Mouse (Mus musculus) megakaryocyte, adult 5-6 weeks (primary cell): Measurements from ENCODE around the gene Rnf141. TPM values are rescaled to one million over a fixed set of nuclear protein-coding genes. Genes with fewer than 3 reads are reported as not detected.

Experiments used
- ATAC-seq: 2 replicates; pipeline ENCODE4 v1.8.0; 2016; ENCODE audit warnings: mild to moderate bottlenecking, inconsistent platforms; ENCODE audit not compliant: poor library complexity, severe bottlenecking
- total RNA-seq, 2 experiments: library from RNA; stranded (forward) in 1 of 2; stranded (reverse) in 1 of 2; fragments of 153-499, 151-499 nt in 1 of 2; fragments of 221-1000, 200-1000 nt in 1 of 2; gene quantifications; 2 replicates each; pipeline versions ENCODE4 v1.2.3 to v1.2.4; 2015 to 2017

Rnf141 gene
- total RNA-seq, 2 experiments from 2014 or later, result 31.6 to 39.0 TPM

DNA sequence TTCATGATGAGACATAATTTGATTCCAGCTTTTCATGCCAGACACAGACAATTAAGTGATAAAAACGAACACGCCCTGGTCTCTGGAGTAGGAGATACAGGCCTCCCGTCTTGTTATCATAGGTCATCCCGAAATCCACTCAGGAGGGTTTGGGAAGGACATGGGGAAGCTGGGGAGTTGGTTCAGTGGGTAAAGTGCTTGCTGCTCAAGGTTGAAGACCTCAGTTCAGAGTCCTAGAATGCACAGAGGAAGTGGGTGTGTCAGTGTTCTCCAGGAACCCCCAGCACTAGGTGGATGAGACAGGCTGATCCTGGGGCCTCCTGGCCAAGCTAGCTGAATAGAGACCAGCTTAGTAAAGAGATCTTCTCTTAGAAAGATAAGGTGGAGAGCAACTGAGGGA is 73.3 kb downstream of the Rnf141 start:
- ATAC-seq, result no peak

- ATAC-seq, result peak; percentile 59
Measured at GRCm38 (mm10) chr7:110769094-110769493, 75.2 kb downstream of the Rnf141 start.

DNA sequence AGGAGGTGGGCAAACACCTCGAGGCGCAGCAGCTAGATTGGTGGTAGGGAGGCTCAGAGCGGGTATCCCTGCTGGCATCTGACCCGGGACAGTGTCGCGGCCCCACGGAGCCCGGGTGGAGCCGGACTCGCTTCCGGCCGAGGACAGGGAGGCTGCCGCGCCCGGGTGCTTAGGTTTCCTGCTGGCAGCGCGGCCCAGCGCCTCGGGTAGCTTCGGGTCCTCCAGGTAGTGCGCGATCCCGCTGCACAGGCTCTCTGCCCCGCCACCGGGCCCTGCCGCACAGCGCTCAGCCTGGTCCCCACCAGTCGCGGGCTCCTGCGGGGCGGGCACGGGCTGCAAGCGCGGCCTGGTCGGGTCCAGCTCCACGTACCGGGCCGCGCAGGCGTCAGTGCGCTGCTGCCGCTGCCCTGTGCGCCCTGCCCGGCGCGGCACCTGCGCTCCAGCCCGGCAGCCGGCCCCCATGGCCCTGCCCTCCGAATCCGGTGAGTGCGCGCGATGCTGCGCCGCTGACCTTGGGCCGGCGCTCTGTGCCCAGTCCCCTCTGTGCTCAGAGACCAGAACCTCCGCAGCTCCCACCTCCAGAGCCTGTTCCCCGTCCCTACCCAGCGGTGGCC is 75.7 kb downstream of the Rnf141 start:
- peak; percentile 49 for ATAC-seq

- ATAC-seq, result no peak
Measured at GRCm38 (mm10) chr7:110768001-110768400, 76.3 kb downstream of the Rnf141 start, which contains the start of gene Ampd3. Gene Ampd3 (plus strand): TSS chr7:110768206.

DNA sequence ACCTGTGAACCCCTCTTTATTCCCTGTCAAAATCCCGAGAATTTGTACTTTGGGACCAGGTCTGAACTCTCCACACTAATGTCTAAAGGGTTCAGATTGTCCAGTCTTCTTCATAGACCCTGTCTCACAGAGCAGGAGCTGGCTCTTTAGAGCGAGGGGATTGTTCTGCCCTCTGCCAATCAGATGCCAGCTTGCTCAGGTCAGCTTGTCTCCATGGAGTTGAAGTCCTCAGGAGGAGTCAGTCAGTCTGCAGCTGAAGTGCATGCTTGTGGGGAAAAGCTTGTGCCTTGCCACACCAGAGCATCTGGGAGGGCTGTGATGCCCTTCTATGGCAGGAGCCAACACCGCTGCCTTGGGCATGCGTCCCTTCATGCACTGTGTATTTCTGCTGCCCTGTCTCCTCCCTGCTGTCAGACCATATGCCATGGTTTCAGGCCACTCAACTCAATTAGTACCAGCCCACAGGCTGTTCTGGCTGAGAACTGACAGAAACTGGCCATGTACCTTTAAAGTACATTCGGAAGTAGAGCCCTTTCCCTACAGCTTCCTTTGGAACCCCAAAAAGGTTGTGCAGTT is 81.6 kb downstream of the Rnf141 start:
- no peak for ATAC-seq

- ATAC-seq, result peak; percentile 45
Measured at GRCm38 (mm10) chr7:110756440-110756839, 87.8 kb downstream of the Rnf141 start.

DNA sequence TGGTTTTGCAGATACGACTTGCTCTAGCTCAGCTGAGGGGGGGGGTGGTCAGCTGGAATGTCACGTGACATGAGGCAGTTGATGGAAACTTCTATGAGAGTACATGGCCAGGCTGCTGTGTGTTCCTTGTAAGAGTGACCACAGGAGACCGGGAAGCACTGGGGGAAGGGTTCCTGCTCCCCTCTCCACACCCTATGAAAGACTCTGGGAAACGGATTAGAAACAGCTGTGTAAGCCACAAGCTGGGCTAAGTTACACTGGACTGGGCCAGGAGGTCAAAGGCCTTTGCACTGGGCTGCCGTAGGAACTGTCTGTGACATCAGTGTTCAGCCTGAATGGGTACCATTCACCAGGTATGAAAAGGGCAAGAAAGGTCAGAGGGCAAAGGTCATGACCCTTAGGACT is 90.3 kb downstream of the Rnf141 start:
- ATAC-seq, result no peak

DNA sequence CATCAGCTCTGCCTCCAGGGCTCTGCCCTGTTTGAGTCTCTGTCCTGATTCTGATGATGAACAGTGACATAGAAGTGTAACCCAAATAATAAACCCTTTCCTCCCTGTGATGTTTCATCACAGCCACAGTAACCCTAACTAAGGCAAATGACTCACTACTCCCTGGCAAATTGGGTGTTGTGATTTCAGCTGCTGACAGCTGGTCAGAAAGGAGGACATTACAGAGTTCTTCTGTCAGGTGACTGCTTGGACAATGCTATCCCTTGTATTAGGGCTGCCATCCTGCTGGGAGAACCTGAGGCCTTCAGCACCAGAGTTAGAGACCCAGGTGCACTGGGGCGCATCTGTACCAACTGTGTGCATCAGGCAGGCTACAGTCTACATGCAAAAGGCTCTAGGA is 90.9 kb downstream of the Rnf141 start:
- no peak for ATAC-seq

DNA sequence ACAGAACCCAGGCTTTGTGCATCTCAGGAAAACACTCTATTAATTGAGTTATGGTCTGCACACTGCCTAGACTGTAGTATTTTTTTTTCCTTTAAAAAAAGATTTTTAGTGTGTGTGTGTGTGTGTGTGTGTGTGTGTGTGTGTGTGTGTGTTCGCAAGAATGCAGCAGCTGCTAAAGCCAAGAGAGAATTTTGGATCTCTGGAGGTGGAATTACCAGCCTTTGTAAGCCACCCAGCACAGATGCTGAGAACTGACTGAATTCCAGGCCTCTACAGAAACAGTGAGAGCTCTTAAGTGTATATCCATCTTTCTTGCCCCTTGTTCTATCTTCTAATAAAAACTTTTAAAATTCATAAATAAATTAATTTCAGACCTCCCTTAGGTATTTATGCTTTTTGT is 92.6 kb downstream of the Rnf141 start:
- no peak for ATAC-seq

DNA sequence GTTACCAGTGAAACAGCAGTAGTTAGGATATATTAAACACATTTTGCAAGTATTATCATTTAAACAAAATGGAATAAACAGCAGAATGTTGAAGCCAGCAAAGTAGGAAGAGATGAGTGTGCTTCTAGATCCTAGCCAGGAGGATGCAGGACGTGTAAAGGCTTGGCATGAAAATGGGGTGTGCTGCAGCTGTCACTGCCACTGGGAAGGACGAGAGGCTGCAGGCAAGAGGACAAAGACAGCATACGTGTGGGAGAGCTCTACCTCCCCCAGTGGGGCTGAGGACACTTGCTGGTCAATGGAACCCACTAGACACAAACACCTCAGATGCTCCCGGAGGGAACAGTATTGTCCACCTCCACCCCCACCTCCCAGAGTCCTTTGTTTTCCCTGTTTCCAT is 93.4 kb downstream of the Rnf141 start:
- no peak for ATAC-seq

Other genes starting within 250 kb of the Rnf141 start
- 4.3 and 4.6 TPM in 2 replicates for gene Sbf2, start 229.5 kb downstream of the Rnf141 start, total RNA-seq (2015)
- 2.2 and 2.5 TPM in 2 replicates for gene Sbf2, start 229.5 kb downstream of the Rnf141 start, total RNA-seq (2017)
- 0.13 TPM in 1 of 2 replicates, not detected in the other for gene Adm, start 216.8 kb downstream of the Rnf141 start, total RNA-seq (2015)
- not detected in 2 replicates for gene Adm, start 216.8 kb downstream of the Rnf141 start, total RNA-seq (2017)
- gene Ampd3, start 76.3 kb downstream of the Rnf141 start, total RNA-seq (2015), result 68.0 and 76.8 TPM in 2 replicates
- gene Ampd3, start 76.3 kb downstream of the Rnf141 start, total RNA-seq (2017), result 32.6 and 46.5 TPM in 2 replicates
- 1.1 and 1.2 TPM in 2 replicates for gene Lyve1, start 18.8 kb upstream of the Rnf141 start, total RNA-seq (2015)
- gene Lyve1, start 18.8 kb upstream of the Rnf141 start, total RNA-seq (2017), result 0.92 and 0.98 TPM in 2 replicates
- gene Mrvi1, start 138.0 kb upstream of the Rnf141 start, total RNA-seq (2015), result 0.02 and 0.32 TPM in 2 replicates
- gene Mrvi1, start 138.0 kb upstream of the Rnf141 start, total RNA-seq (2017), result 0.04 TPM in 1 of 2 replicates, not detected in the other
- 14.7 and 33.9 TPM in 2 replicates for gene Ctr9, start 184.5 kb upstream of the Rnf141 start, total RNA-seq (2015)
- gene Ctr9, start 184.5 kb upstream of the Rnf141 start, total RNA-seq (2017), result 47.0 and 48.3 TPM in 2 replicates
- gene Eif4g2, start 238.6 kb upstream of the Rnf141 start, total RNA-seq (2015), result 804 and 868 TPM in 2 replicates
- 448 and 663 TPM in 2 replicates for gene Eif4g2, start 238.6 kb upstream of the Rnf141 start, total RNA-seq (2017)